Mouse (Mus musculus) heart, adult 18-20 months (tissue): ENCODE measurements around the gene Tmem107. TPM values are rescaled to one million over a fixed set of nuclear protein-coding genes. Genes with fewer than 3 reads are reported as not detected.
A peak's percentile ranks its signal among the peaks of the same experiment; 100 is the strongest.

ENCODE experiments used
- DNase-seq, 2 experiments: peaks; one replicate each; pipeline ENCODE4 v3.0.0; 2021 to 2022; ENCODE audit warnings: mixed read lengths in 1 of 2
- total RNA-seq, 2 experiments: library from RNA; stranded (reverse); gene quantifications; 2 replicates each; pipeline ENCODE4 v1.2.3; 2021

Tmem107 gene
- total RNA-seq, 2 experiments from 2014 or later = 5.3 to 7.0 TPM

DNA sequence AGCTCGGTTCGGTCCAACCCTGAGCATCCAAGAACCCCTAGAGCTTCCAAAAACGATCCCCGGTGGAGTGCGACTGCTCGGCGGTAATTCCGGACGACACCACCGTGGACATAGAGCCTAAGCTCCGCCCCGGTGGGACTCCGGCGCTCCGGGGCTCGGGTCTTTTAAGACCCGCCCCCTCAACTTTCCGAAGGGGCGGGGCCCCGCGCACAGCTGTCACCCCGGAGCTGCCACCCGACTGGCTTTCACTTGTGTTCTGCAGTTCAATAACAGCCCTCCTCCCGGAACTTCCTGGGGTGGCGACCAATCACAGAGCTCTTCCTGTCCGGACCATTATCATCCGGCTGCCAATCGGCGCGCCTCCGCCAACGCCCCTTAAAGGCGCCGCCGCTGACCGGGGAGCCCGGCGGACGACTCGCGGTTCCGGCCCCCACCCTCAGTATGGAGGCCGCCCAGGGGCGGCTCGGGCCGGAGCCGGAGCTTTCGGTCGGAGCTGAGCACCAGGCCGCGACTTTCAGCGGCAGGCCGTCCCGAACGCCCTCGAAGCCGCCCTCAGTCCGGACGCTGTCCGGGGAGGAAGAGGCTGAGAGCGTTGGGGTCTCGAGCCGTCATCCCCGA is 11.1 kb upstream of the Tmem107 start, which contains the start of gene Borcs6:
TSS of gene Borcs6 (plus strand) at position 361 of the 618 bp plus-strand sequence.
- peak; percentile 92 to 99 for DNase-seq

DNA sequence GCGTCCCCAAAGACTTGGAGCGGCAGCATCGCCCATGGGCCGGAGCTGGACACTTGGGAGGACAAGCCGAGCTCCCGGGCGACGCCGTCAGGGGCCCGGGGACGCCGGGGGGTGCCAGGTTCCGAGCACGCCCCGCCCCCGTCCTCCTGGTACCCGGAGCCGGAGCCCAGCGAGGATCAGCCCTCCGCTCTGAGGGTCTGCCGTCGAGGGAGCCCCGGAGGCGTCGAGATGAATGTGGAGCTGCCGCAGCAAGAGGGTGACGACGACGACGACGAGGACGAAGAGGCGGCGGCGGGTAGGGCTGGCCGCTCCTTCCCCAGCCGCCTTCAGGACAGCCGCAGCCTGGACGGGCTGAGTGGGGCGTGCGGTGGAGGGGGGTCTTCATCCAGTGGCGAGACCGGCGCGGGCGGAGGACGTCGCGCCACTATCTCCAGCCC is 10.6 kb upstream of the Tmem107 start:
- no peak for DNase-seq

DNA sequence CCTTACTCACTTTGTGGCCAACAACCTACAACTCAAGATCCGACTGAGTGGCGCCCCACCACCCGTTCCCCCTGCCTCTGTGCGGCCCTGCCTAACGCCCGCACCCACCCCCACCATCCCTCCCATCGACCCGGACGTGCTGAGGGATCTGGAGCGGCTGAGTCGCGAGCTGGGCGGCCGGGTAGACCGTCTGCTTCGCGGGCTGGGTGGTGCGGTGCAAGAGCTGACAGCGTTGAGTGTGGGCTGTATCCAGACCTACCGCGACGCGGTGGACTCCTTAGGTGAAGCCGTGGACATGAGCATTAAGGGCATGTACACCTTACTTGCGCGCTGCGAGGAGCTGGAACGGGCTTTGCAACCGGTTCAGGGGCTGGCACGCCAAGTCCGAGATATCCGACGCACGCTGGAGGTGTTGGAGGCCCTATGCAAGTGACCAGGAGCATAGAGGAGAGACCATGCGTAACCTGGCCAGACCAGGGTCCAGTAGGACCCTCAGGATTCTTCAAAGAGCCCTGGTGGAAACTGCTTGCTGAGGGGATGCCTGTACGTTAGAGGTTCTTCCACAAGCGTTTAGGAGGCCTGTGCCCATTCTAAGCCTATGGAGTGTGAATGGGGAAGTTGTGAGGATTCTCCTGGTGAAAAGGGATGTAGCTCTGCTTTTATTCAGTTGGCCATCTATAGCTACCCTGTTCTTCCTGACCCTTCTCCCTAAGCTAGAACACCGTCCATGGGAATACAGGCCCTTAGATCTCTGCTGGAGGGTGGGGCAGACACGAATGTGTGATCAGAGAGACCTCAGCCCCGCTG is 10.0 kb upstream of the Tmem107 start:
- peak; percentile 34 to 61 for DNase-seq

DNA sequence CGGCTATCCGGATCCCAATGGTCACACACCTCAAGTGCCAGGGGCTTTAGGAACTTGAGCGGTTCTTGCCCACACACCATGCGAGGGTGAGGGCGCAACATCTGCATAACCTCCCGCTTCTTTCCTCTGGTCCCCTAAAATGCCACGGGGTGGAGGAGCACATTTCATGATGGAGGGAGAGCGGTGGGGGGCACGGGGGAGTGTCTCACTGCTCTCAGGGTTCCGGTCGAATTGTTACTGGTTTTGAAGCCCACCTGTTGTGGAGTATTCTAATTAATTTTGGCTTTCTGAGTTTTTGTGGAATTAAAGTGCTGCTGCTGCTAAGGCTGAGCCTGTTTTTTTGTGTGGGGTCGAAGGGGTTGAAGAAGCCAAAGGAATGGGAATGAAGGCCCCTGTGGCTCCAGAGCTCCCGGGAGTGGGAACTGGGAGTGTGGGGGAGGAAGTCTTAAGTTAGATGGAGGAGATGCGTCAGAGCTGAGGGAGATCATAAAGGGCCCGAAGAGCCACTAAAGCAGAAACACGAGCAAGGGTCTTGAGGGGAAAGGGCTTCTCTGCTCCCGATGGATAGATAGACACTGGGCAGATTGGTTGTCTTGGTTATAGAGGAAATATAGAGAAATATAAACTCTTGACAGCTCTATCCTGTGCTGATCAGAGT is 9.2 kb upstream of the Tmem107 start:
- peak in 1 of 2 experiments; percentile 52 for DNase-seq

DNA sequence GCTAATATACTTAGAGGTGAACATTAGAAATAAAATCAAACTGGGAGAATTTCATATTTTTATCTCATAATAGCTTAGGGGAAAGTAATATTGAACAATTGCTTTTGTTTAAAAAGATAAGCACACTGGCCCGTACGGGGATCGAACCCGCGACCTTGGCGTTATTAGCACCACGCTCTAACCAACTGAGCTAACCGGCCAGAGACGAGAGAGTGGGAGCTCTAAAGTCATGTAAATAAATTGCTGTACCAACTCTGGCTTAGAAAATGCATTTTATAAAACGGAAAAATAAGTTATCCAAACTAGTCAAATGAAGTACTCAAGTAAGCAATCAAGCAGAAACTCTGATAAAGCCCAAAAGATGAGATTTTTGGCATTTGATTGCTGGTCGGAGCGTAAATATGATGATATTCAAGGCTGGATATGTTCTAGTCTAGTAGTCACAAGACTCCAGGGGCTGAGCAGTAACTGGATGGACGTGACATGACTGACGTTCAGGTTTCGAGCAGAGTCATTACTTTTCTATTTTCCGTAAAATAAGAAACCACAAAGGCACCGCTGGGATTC is 8.3 kb upstream of the Tmem107 start:
- peak; percentile 80 to 92 for DNase-seq

DNA sequence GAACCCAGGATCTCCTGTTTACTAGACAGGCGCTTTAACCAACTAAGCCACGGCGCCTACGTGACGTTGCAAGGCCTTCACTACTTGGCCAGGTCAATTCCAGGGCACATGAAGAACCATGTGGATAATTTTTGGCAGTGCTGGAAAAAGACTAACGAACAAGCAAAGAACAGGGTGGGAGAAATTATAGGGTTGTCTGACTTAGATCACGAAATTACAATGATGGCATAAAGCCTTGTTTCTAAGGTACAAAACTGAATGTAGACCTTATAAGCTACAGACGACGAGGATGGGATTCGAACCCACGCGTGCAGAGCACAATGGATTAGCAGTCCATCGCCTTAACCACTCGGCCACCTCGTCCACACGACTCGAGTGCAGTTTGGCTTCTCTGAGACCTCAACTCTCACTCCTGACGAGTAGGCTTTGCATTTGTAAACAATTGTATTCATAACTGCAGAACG is 7.8 kb upstream of the Tmem107 start:
- peak; percentile 94 to 99 for DNase-seq

DNA sequence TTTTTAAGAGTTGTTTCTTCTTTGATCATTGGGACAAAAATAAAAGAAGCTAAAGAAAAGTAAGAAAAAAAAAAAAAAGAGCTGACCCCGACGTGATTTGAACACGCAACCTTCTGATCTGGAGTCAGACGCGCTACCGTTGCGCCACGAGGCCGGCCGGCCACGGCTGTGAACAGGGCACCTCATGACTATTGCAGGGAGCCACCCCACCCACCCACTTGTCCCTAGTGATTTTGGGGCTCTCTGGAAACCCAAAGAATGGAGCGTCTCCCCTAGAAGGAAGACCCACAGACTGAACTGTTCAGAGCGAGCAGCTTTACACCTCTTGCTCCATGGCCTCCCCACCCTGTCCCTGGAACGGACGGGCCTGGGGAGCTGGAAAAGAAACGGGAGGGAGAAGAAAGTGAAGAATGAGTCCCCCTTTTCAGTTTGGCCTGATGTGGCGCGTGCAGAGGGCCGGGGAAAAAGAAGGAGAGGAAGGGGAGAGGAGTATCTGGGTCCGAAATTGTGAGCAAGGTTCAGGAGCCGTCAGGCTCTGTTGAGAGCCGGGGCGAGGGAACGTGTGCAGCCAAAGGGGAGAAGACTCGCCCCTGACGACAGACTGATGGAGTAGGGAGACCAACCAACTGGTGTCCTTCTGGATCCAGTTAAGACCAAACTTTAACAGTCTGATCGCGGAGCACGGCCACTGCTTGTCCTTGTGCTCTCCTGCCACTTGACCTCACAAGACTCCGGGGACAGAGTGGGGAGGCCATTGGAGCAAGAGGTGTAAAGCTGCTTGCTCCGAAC is 7.0 kb upstream of the Tmem107 start:
- peak; percentile 75 to 91 for DNase-seq

DNA sequence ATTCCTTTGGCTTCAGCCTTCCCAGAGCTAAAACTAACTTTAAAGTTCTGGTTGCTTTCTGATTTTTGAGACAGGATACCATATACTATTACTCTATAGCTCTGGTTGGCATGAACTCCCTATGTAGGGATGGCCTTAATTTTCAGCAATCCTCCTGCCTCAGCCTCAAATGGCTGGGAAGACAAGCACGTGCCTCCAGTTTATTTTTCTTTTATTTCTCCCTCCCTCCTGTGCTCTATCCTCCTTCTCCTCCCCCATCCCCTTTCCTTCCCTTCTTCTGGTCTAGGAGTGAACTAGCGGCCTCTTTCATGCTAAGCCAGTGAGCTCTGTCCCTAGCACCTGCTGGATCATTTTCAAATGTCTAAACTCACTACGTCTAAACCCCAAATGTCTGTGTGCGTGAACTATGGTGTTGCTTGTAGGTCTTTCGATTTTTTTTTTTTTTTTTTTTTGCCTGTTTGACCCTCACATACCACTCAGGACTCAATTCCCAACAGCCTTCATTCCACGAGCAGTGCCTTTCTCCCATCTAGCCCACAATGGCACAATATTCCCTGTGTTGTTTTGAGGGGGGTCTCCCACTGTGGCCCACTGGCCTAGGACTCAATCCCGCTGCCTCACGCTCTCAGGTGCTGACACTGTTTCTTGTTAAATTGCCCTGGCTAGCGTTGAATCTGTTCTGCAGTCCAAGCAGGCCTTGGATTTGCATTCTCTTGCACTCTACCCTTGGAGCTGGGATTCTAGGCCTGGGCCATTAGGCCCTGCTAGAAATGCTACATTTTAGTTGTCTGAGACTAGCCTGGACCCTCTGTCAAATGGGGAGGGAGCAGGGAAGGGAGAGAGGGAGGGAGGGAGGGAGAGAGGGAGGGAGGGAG is 6.1 kb upstream of the Tmem107 start:
- no peak for DNase-seq

DNA sequence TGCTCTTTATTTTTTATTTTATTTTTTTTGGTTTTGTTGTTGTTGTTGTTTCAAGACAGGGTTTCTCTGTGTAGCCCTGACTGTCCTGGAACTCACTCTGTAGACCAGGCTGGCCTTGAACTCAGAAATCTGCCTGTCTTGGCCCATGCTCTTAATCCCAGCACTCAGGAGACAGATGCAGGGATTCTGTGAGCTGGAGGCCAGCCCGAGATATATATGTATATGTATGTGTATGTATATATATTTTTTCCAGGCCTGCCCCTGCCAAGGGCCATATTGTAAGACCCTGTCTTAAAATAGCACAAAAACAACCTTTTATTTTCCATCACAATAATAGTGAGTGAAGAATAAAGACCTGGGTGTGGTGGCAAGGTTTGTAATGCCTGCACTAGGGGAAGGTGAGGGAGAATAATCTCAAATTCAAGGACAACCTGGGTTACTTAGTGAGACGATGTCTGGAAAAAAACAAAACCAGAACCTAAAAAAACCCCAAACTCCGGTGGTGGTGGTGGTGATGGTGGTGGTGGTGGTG is 5.1 kb upstream of the Tmem107 start:
- no peak for DNase-seq

DNA sequence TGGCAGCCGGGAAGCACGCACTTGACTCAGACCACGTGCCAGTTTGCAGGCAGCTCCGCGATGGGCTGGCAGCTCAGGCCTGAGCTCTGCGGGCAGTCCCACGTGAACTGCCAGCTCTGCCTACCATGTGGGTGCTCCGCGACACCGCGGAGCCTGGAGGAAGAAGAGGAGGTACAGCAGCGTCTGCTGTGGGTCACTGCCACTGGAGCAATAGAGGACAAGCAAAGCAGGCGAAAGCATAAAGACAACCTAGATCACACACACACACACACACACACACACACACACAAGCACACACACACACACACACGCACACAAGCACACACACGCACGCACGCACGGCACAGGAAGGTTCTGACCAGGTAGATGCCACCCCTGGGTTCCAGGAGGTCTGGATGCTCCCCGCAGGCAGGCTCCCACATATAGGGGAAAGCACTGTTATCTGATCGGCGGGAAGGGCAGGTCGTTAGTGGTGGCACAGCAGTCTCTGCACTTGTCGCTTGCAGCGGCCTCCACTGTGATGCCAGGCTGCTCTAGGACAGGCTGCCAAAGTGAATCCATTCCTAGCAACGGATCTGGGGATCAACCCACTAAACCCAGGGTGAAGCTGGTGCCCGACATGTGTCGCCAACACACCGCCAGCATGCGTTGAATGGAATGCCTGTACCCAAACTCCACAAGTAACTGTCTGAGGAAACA is 4.3 kb upstream of the Tmem107 start:
- peak; percentile 43 to 59 for DNase-seq

DNA sequence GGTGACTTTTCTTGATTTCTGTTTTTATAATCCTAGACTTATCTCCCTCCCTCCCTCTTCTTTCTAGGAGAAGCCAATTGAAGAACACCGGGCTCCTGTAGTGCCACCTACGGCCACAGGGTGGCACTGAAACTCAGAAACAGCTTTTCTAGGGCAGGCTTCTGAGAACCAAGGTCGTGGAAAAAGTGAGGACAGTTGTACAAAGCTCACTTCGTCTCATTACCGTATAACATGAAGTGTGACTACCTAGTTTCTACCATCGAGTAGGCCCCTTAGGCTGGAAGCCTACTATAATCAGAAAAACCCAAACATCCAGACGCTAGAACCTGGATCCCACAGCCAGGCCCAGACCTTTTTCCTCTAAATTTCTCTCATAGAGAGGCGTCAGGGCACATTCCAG is 3.6 kb upstream of the Tmem107 start:
- DNase-seq = peak; percentile 92 to 95

DNA sequence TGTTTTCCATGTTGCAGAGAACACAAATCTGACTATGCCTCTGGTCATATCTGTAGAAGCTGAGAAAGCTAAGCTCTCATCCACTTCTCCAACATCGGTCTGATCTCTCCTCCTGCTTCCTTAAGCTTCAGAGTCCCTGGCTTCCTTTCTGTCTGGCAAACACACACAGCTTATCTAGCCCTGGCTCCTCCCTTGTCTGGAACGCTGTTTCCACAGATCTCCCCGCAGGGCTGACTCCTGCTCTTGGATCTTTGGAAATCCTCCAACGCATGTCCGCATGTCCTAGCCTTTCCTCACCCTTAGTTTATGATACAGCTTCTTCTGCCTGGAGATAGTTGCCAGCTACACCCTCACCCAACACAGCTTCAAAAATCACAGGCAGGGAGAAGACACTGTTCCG is 3.0 kb upstream of the Tmem107 start:
- DNase-seq = peak; percentile 74 to 82

DNA sequence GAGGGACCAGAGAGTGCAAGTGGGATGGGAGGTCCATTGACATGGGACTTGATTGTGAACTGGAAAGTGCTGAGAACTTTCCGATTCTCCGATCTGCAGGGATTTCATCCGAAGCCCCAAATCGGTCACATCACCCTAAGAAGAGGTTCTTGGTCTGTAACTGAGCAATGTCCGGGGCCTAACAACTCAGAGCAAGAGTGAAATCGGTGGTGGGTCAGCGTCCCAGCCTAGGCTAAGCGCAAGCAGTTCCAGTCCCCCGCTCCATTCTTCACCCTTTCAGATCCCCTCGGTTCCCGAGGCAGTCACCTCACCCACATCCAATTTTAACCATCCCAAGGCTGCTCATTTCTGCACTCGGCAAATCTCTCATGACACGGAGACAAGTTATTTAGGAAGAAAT is 513 bp upstream of the Tmem107 start:
- no peak for DNase-seq

DNA sequence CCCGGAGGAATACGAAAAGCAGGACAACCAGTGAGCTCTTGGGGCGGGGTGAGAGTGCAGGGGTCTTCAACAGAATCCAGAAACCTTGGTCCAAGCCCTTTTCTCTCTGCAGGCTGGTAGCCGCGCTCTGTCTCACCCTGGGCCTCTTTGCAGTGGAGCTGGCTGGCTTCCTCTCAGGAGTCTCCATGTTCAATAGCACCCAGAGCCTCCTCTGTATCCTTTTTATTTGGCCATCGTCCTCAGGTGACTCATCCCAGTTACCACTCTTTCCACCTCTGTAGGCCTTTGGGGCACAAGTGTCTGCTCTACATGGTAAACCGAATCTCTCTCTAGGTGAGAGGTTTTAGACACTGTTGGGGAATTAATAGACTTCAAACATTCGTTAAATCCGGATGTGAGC is 656 bp downstream of the Tmem107 start:
- DNase-seq = no peak

DNA sequence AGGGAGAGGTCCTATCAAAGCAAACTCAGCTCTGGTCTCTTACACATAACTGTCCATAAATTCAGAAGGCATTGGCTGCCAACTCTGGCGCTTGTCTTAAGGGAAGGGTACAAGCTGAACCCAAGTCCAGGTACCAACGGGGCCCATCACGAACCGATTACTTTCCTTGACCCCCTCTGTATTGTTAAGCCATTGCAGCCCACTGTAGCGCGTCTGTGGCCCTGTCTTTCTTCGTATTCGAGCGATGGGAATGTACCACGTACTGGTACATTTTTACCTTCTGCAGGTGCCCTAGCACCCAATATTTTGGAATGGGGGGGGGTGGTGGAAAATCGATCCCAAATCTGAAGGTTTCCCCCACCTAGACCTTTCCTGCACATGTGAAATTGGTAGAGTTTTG is 1.6 kb downstream of the Tmem107 start:
- DNase-seq = no peak

DNA sequence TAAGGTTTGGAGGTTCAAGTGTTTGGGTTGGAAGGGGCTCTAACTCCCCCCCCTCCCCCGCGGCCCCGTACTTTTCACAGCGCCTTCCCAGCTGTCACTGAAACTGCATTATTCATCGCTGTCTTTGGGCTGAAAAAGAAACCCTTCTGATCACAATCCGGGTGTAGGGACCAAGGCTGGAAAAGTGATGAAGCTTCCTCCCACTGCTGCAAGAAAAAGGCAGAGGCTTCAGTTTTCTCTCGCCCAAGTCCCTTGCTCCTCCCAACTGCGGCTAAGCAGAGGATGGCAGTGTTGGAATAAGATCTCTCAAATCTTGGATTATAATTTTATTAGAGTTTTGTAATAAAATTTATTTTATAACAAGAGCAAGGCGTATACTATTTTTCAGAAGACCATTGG is 2.1 kb downstream of the Tmem107 start:
- no peak for DNase-seq

DNA sequence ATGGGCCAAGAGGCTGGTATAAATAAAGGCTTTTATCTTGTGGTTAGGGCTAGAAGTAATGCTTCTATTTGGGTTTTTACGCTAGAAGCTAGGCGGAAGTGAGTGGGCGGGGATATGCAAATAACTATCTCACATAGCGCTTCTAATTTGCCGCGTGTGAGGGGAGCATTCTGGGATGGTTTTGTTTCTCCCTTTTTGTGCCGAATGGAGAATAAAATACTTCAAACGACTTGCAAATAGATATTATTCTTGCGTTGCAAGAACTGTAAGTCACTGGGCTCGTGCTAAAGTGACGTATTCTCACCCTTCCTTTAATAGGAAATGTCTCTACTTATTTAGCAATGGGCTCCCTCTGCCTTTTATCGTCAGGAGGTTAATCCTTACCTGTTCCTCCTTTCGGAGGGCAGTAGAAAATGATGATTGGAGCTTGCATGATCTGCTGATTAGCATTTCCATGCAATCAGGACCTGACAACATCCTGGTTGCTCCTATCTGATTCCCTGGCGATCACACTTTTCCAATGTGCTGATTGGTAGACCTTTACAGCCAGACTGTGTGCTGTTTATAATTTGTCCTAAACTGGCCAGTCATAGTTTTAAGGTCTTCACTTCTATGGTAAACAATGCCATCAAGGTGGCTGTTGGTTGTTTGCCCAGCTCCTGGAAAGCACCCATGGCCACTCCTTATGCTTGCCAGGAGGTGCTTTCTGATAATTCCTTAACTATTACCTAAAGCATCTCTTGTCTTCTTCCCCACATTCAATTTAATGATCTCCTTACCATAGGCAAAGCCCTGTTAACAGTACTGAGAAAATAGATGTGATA is 2.7 kb downstream of the Tmem107 start:
- DNase-seq = peak; percentile 91

DNA sequence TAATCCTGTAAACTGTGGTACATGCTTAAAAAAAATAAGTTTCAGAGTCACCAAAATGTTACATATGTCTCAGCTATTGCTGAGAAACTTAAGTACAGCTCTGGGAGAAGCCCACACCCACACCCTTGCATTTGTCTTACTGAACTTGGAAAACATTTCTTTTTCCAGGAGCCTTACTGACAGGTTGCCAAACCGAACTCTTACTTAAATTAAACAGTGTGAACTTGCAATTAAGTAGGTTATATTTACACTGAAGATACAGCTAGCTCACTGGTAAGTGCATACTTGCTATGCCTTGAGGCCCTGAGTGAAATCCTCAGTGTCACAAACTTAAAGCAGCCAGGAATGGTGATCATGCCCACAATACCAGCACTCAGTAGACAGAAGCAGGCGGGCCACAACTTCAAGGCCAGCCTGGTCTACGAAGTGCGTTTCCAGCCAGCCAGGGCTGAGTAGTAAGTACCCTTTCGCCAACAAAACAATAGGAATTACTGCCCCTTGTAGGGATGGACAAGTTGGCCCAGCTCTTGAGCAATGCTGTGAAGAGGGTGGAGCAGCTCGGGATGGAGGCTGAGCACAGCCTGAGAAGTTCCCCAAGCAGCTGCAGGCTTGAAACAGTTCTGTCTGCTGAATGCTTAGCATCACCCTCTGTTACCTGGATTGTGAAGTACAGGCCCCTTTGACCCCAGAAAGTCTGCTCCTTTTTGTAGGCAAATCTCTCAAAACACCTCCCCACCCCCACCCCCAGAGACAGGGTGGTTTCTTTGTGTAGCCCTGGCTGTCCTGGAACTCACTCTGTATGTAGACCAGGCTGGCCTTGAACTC is 3.6 kb downstream of the Tmem107 start:
- DNase-seq = peak in 1 of 2 experiments; percentile 38
